Mouse (Mus musculus) E14TG2a.4 (cell line): Measurements from ENCODE around the gene Prrc2a.

Experiments used
- H3K27me3 ChIP-seq: 2 replicates; pipeline ENCODE4 v1.6.1; 2014; ENCODE audit warnings: low read length, control low read depth; ENCODE audit not compliant: insufficient read depth
- H3K36me3 ChIP-seq: 2 replicates; pipeline ENCODE4 v1.6.1; 2014; ENCODE audit warnings: low read length, control low read depth; ENCODE audit not compliant: insufficient read depth
- H3K4me1 ChIP-seq: replicated peaks from 2 replicates; pipeline ENCODE4 v1.6.1; 2014; ENCODE audit warnings: low read depth, low read length, control low read depth
- H3K4me3 ChIP-seq: replicated peaks from 2 replicates; pipeline ENCODE4 v1.5.1; 2014; ENCODE audit warnings: mild to moderate bottlenecking, low read length
- H3K9me3 ChIP-seq: 2 replicates; pipeline ENCODE4 v1.6.1; 2014; ENCODE audit warnings: low read length, control low read depth
- CTCF ChIP-seq: conservative IDR thresholded peaks from 2 replicates; pipeline ENCODE4 v1.5.1; 2014; ENCODE audit warnings: low read length
- NANOG ChIP-seq: IDR thresholded peaks from 2 replicates; pipeline ENCODE4 v1.6.1; 2014; ENCODE audit warnings: borderline replicate concordance, low read length, mixed read lengths
- POU5F1 ChIP-seq: IDR thresholded peaks from 2 replicates; pipeline ENCODE4 v1.6.1; 2014; ENCODE audit warnings: low read length, borderline replicate concordance

The Prrc2a gene

GRCm38 (mm10) chr17:35153931-35154330, 10.8 kb downstream of the Prrc2a start:
- TF ChIP-seq POU5F1, result no peak
- TF ChIP-seq NANOG, result no peak
- no peak for TF ChIP-seq CTCF

GRCm38 (mm10) chr17:35153077-35153476, 11.6 kb downstream of the Prrc2a start:
- Histone ChIP-seq H3K4me3 (no peak overlapping the region), H3K36me3 (peaks cover 99% of the 10 kb centered on the region), H3K27me3 (no peaks in the 10 kb centered on the region), H3K9me3 (no peaks in the 10 kb centered on the region), H3K4me1 (peaks cover 64% of the 10 kb centered on the region)
- TF ChIP-seq POU5F1 (no peak), NANOG (no peak), CTCF (no peak)

More at GRCm38 (mm10) chr17:35153931-35154330, 10.8 kb downstream of the Prrc2a start:
- no peaks in the 10 kb centered on the region for H3K27me3 ChIP-seq
- H3K36me3 ChIP-seq, result peaks cover 99% of the 10 kb centered on the region
- no peaks in the 10 kb centered on the region for H3K9me3 ChIP-seq
- no peak overlapping the region for H3K4me3 ChIP-seq
- H3K4me1 ChIP-seq, result peaks cover 71% of the 10 kb centered on the region

GRCm38 (mm10) chr17:35152121-35152520, 12.6 kb downstream of the Prrc2a start:
- Histone ChIP-seq H3K4me1 (peaks cover 64% of the 10 kb centered on the region), H3K36me3 (peaks cover 99% of the 10 kb centered on the region), H3K27me3 (no peaks in the 10 kb centered on the region), H3K4me3 (no peak overlapping the region), H3K9me3 (no peaks in the 10 kb centered on the region)
- TF ChIP-seq POU5F1 (no peak), NANOG (no peak), CTCF (no peak)

- Histone ChIP-seq H3K4me1 (peaks cover 49% of the 10 kb centered on the region), H3K36me3 (peaks cover 98% of the 10 kb centered on the region), H3K4me3 (no peak overlapping the region), H3K27me3 (no peaks in the 10 kb centered on the region), H3K9me3 (no peaks in the 10 kb centered on the region)
- no peak for TF ChIP-seq CTCF
- no peak for TF ChIP-seq NANOG
- TF ChIP-seq POU5F1, result no peak
Observed at GRCm38 (mm10) chr17:35147922-35148639, 16.6 kb downstream of the Prrc2a start.

GRCm38 (mm10) chr17:35147348-35147747, 17.3 kb downstream of the Prrc2a start:
- Histone ChIP-seq H3K4me1 (peaks cover 49% of the 10 kb centered on the region), H3K36me3 (peaks cover 98% of the 10 kb centered on the region), H3K27me3 (no peaks in the 10 kb centered on the region), H3K9me3 (no peaks in the 10 kb centered on the region), H3K4me3 (no peak overlapping the region)
- no peak for TF ChIP-seq CTCF

- TF ChIP-seq CTCF (no peak), POU5F1 (no peak)
- Histone ChIP-seq H3K9me3 (no peaks in the 10 kb centered on the region), H3K36me3 (peaks cover 98% of the 10 kb centered on the region), H3K4me3 (no peak overlapping the region), H3K27me3 (no peaks in the 10 kb centered on the region), H3K4me1 (peaks cover 61% of the 10 kb centered on the region)
Observed at GRCm38 (mm10) chr17:35146139-35146538, 18.6 kb downstream of the Prrc2a start.

GRCm38 (mm10) chr17:35141971-35142370, 22.7 kb downstream of the Prrc2a start:
- TF ChIP-seq POU5F1 (no peak), CTCF (no peak), NANOG (no peak)
- no peaks in the 10 kb centered on the region for H3K9me3 ChIP-seq
- peaks cover 70% of the 10 kb centered on the region for H3K4me1 ChIP-seq
- no peak overlapping the region for H3K4me3 ChIP-seq
- H3K27me3 ChIP-seq, result no peaks in the 10 kb centered on the region
- peaks cover 99% of the 10 kb centered on the region for H3K36me3 ChIP-seq

GRCm38 (mm10) chr17:35140490-35140996, 24.2 kb downstream of the Prrc2a start:
- TF ChIP-seq CTCF (no peak), POU5F1 (no peak), NANOG (no peak)
- H3K27me3 ChIP-seq, result no peaks in the 10 kb centered on the region
- H3K36me3 ChIP-seq, result peaks cover 93% of the 10 kb centered on the region
- no peak overlapping the region for H3K4me3 ChIP-seq
- H3K4me1 ChIP-seq, result peaks cover 70% of the 10 kb centered on the region
- no peaks in the 10 kb centered on the region for H3K9me3 ChIP-seq

- Histone ChIP-seq H3K4me1 (peaks cover 67% of the 10 kb centered on the region), H3K9me3 (no peaks in the 10 kb centered on the region), H3K36me3 (peaks cover 80% of the 10 kb centered on the region), H3K4me3 (no peak overlapping the region), H3K27me3 (no peaks in the 10 kb centered on the region)
- TF ChIP-seq NANOG, result no peak
- no peak for TF ChIP-seq POU5F1
- TF ChIP-seq CTCF, result no peak
Observed at GRCm38 (mm10) chr17:35139269-35139668, 25.4 kb downstream of the Prrc2a start.
